Mouse (Mus musculus): Measurements from ENCODE around the gene Basp1.

- no peak for TF ChIP-seq CTCF (IDR thresholded peaks at IDR 0.05; ENCODE audit: control insufficient read depth, insufficient read depth, low read length)
- TF ChIP-seq POLR2A (IDR thresholded peaks at IDR 0.05; ENCODE audit: borderline replicate concordance, control insufficient read depth, low read depth, low read length) = no peak
Measured at GRCm38 (mm10) chr15:25373486-25373885, 40.1 kb downstream of the Basp1 start.
